Mouse (Mus musculus) adrenal gland, adult 18-20 months (tissue): ENCODE results near the gene Tmf1. TPM values are rescaled to one million over a fixed set of nuclear protein-coding genes. Genes with fewer than 3 reads are reported as not detected.

Experiments
- DNase-seq, 2 experiments: peaks; one replicate each; pipeline ENCODE4 v3.0.0; 2021 to 2022; ENCODE audit warnings: low spot score in 2 of 2
- long read RNA-seq, 2 experiments: library from polyadenylated mRNA; stranded (forward); transcript quantifications; one replicate each; pipeline ENCODE4 v2.0.0; 2021
- total RNA-seq, 2 experiments: library from RNA; stranded (reverse); gene quantifications; 1 replicate in 1 of 2; 2 replicates in 1 of 2; pipeline ENCODE4 v1.2.3; 2021

The Tmf1 gene
- total RNA-seq = 10 to 100 TPM; 45.6 to 59.7 TPM
- long read RNA-seq, experiment 1, full-length matches to known transcripts = 10 of 16 reads
- long read RNA-seq, experiment 1, partial matches to known transcripts = 1 of 16 reads
- long read RNA-seq, experiment 1, other reads (novel, unspliced or antisense) = 5 of 16 reads
- long read RNA-seq, experiment 2, full-length matches to known transcripts = 13 of 43 reads
- long read RNA-seq, experiment 2, partial matches to known transcripts = 26 of 43 reads
- long read RNA-seq, experiment 2, other reads (novel, unspliced or antisense) = 4 of 43 reads

GRCm38 (mm10) chr6:97178491-97179366, at the start of gene Tmf1:
Gene Tmf1, minus strand, starts transcription at chr6:97179122.
- DNase-seq = peak; percentile 95

- no peak for DNase-seq
These were observed 48.3 kb upstream of the Tmf1 start for GRCm38 (mm10) chr6:97227067-97227847.

GRCm38 (mm10) chr6:97226083-97226491, 47.2 kb upstream of the Tmf1 start:
- DNase-seq = no peak

- no peak for DNase-seq
These were observed 45.6 kb upstream of the Tmf1 start for GRCm38 (mm10) chr6:97224505-97224904.

- no peak for DNase-seq
These were observed 44.6 kb upstream of the Tmf1 start for GRCm38 (mm10) chr6:97223566-97223965.

GRCm38 (mm10) chr6:97222931-97223467, 44.1 kb upstream of the Tmf1 start:
- DNase-seq = no peak

GRCm38 (mm10) chr6:97222321-97222720, 43.4 kb upstream of the Tmf1 start:
- no peak for DNase-seq

- DNase-seq = no peak
These were observed 42.5 kb upstream of the Tmf1 start for GRCm38 (mm10) chr6:97221205-97222025.

GRCm38 (mm10) chr6:97220672-97221071, 41.8 kb upstream of the Tmf1 start:
- DNase-seq = no peak

- no peak for DNase-seq
These were observed 37.4 kb upstream of the Tmf1 start for GRCm38 (mm10) chr6:97216154-97216821.

GRCm38 (mm10) chr6:97211981-97212380, 33.1 kb upstream of the Tmf1 start:
- peak; percentile 33 to 52 for DNase-seq

- peak; percentile 26 to 37 for DNase-seq
These were observed 32.2 kb upstream of the Tmf1 start for GRCm38 (mm10) chr6:97210962-97211601.

- peak; percentile 80 to 82 for DNase-seq
These were observed 31.5 kb upstream of the Tmf1 start, which contains the start of gene Arl6ip5 for GRCm38 (mm10) chr6:97210191-97210961. Gene Arl6ip5, plus strand, starts transcription at chr6:97210689.

GRCm38 (mm10) chr6:97209751-97210150, 30.8 kb upstream of the Tmf1 start:
- no peak for DNase-seq

- no peak for DNase-seq
These were observed 30.3 kb upstream of the Tmf1 start for GRCm38 (mm10) chr6:97209201-97209600.

GRCm38 (mm10) chr6:97208406-97208805, 29.5 kb upstream of the Tmf1 start:
- no peak for DNase-seq

GRCm38 (mm10) chr6:97207085-97207484, 28.2 kb upstream of the Tmf1 start:
- no peak for DNase-seq

GRCm38 (mm10) chr6:97205439-97205885, 26.5 kb upstream of the Tmf1 start, which contains the start of gene Uba3:
Gene Uba3, minus strand, starts transcription at chr6:97205647.
- DNase-seq = peak; percentile 98 to 99
